Mouse (Mus musculus) stomach, postnatal 0 days (tissue): ENCODE measurements at regions not wholly inside any gene's neighbourhood (a gene's known extent, or its start where the extent isn't known, plus 50 kb on each side); places are given as distances from the start of the nearest gene placed in this dataset.

Experiments used
- ATAC-seq: fragments of 200-750 bp; cut with Nextera tagmentation; 2 replicates; pipeline ENCODE4 v1.8.0; 2017; ENCODE audit not compliant: low FRiP score, low TSS enrichment
- DNase-seq: peaks from one replicate; pipeline ENCODE4 v3.0.0-alpha.2; 2016; ENCODE audit warnings: low spot score
- H3K27ac ChIP-seq: fragments of 300-500 bp; sonication (generic); replicated peaks from 2 replicates; pipeline ENCODE4 v1.5.1; 2014; ENCODE audit warnings: mild to moderate bottlenecking, control low read depth
- H3K27me3 ChIP-seq: fragments of 300-500 bp; sonication (generic); 2 replicates; pipeline ENCODE4 v1.6.1; 2014; ENCODE audit warnings: low read length; ENCODE audit not compliant: control insufficient read depth, insufficient read depth
- H3K36me3 ChIP-seq: fragments of 300-500 bp; sonication (generic); 2 replicates; pipeline ENCODE4 v1.6.1; 2014; ENCODE audit warnings: low read length, mixed read lengths; ENCODE audit not compliant: control insufficient read depth, insufficient read depth
- H3K4me1 ChIP-seq: fragments of 300-500 bp; sonication (generic); replicated peaks from 2 replicates; pipeline ENCODE4 v1.6.1; 2014; ENCODE audit warnings: antibody characterized with exemption; ENCODE audit not compliant: control insufficient read depth, insufficient read depth
- H3K4me2 ChIP-seq: fragments of 300-500 bp; sonication (generic); replicated peaks from 2 replicates; pipeline ENCODE4 v1.6.1; 2014; ENCODE audit warnings: low read depth, mild to moderate bottlenecking, control low read depth, moderate library complexity
- H3K4me3 ChIP-seq: fragments of 300-500 bp; sonication (generic); 2 replicates; pipeline ENCODE4 v1.5.1; 2014; ENCODE audit warnings: low read depth, low read length, control low read depth
- H3K9ac ChIP-seq: fragments of 300-500 bp; sonication (generic); 2 replicates; pipeline ENCODE4 v1.6.1; 2014; ENCODE audit warnings: mild to moderate bottlenecking, low read length, control low read depth, mixed read lengths
- H3K9me3 ChIP-seq: fragments of 300-500 bp; sonication (generic); 2 replicates; pipeline ENCODE4 v1.6.1; 2016; ENCODE audit warnings: low read length; ENCODE audit not compliant: control insufficient read depth
- CTCF ChIP-seq: IDR thresholded peaks from 2 replicates; pipeline ENCODE4 v1.5.1; 2016; ENCODE audit warnings: antibody characterized with exemption, low read depth, mild to moderate bottlenecking, moderate library complexity
- EP300 ChIP-seq: optimal IDR thresholded peaks from 2 replicates; pipeline ENCODE3; 2016; ENCODE audit warnings: antibody characterized with exemption
- WGBS: fragments of 180-500 bp; shearing (Covaris S2); extraction: QIAGEN DNeasy Blood & Tissue Kit; methylation state at CpG from one replicate; pipeline ENCODE4 v1.1.7; 2014; 5-methylcytosine and 5-hydroxymethylcytosine counted together

DNA sequence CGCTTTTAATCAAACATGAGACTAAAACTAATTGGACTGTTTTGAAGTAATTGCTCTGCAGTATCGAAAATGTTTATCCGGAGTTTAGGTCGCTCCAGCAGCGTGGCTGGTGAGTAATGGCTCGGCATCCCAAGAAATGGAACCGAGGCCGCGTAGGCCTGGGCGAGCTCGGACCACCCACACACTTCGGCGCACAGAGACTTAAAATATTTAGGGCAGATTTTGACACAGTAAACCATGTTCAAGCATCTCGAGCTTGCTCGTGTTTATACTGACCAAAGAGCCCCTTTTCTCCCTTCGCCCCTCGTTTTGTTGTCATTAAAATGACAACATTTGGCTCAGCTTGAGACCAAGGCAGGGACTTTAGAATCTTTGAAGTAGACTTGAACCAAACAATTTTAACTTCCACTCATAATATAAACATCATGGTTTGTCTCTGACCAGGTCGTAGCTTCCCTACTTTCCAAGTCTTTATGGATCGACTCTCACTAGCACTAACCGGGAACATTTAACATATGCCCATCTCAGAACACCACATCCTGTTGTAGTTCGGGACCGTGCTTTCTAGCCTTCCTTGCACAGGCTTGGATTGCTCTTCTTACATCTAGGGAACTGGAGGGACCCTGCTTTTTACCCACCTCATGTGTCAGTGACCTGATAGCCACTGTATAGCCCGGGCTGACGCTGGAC lies 223.0 kb upstream of the Map3k1 start:
- Histone ChIP-seq H3K4me3 (no peak overlapping the region), H3K36me3 (no peaks in the 10 kb centered on the region), H3K9me3 (no peaks in the 10 kb centered on the region), H3K4me1 (no peaks in the 10 kb centered on the region), H3K4me2 (0 out of 2 replicates have a peak overlapping the region, but pooled peaks have one; percentile 15), H3K27me3 (no peaks in the 10 kb centered on the region), H3K27ac (peak overlapping the region; percentile 56), H3K9ac (no peak overlapping the region)
- WGBS, result 53% methylated on average over 24 of the region's 24 CpGs
- TF ChIP-seq EP300 (no peak), CTCF (no peak)
- peak; percentile 71; the same call in 1 of the 2 replicates for ATAC-seq
- DNase-seq, result no peak

DNA sequence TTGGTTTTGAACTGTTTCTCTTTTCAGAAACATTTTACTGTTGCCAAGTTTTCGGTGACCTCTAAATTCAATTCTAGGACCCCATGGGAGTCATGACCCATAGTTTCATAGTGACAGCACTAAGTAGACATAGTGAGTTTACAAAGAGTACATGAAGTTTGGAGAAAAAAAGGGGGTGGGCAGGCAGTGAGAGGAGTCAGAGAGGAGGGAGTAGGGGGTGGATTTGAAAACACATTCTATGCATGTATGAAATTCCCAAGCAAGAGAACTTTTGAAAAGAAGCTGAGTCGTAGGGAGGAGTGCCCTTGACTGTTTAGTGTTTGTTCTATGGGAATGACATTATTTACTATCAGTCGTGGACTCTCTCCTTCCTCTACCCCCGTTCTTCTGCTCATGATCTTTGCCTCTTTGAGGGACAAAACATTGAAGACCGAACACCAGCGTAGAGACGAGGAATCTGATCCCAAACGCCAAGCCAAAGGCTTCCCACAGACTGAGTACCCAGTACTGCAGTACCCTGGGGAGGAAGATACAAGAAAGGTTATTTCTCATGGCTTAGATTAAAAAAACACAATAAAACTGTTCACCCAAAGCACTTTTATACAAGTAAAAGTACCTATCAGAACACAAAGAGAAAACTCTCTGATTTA lies 229.1 kb upstream of the Map3k1 start:
- WGBS, result 52% methylated on average over 8 of the region's 8 CpGs
- H3K4me3 ChIP-seq, result no peak overlapping the region
- H3K36me3 ChIP-seq, result no peaks in the 10 kb centered on the region
- TF ChIP-seq CTCF, result no peak
- no peak for TF ChIP-seq EP300
- H3K27ac ChIP-seq, result no peak overlapping the region
- H3K4me1 ChIP-seq, result no peaks in the 10 kb centered on the region
- ATAC-seq, result no peak
- H3K9me3 ChIP-seq, result no peaks in the 10 kb centered on the region
- H3K9ac ChIP-seq, result no peak overlapping the region
- no peak overlapping the region for H3K4me2 ChIP-seq
- DNase-seq, result no peak
- H3K27me3 ChIP-seq, result no peaks in the 10 kb centered on the region

DNA sequence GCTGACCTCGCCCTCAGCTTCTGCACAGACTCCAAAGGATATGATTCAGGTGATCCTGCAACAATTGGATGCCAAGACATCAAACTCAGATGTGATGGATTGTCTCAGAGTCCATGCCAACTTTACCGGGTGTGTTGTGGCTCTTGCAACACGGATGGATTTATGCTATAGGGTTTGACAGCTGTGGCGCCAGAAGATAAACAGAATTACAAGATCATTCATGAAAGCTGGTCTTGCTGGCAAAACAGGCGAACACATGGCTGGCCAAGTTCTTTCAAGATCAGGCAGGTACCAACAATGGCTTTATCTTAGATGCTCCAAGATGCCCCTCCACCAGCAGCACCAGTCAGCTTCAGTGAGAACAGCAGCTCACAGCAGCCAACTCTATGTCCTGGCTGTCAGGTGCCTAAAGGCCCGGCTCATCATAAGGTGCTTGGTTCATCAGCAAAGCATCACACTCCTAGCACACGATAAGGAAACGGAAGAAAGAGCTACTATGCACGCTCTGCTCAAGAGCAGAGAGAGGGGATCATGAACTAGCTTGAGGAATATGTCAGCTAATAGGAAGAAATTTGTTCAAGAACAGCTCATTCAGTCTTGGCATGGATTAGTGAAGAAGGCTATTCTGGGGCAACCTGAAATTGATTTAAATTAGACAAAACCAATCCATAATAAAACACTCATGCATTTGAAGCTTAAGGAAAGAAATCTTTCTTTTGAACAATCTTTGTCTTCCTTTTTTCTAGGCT lies 229.9 kb upstream of the Map3k1 start:
- Histone ChIP-seq H3K27ac (no peak overlapping the region), H3K27me3 (no peaks in the 10 kb centered on the region), H3K9ac (no peak overlapping the region), H3K4me3 (no peak overlapping the region), H3K9me3 (no peaks in the 10 kb centered on the region), H3K4me2 (no peak overlapping the region), H3K4me1 (no peaks in the 10 kb centered on the region), H3K36me3 (no peaks in the 10 kb centered on the region)
- ATAC-seq (no peak; the same call in 1 of the 2 replicates), DNase-seq (peak; percentile 9)
- 73% methylated on average over 9 of the region's 9 CpGs for WGBS
- TF ChIP-seq CTCF (no peak), EP300 (peak; percentile 77)

DNA sequence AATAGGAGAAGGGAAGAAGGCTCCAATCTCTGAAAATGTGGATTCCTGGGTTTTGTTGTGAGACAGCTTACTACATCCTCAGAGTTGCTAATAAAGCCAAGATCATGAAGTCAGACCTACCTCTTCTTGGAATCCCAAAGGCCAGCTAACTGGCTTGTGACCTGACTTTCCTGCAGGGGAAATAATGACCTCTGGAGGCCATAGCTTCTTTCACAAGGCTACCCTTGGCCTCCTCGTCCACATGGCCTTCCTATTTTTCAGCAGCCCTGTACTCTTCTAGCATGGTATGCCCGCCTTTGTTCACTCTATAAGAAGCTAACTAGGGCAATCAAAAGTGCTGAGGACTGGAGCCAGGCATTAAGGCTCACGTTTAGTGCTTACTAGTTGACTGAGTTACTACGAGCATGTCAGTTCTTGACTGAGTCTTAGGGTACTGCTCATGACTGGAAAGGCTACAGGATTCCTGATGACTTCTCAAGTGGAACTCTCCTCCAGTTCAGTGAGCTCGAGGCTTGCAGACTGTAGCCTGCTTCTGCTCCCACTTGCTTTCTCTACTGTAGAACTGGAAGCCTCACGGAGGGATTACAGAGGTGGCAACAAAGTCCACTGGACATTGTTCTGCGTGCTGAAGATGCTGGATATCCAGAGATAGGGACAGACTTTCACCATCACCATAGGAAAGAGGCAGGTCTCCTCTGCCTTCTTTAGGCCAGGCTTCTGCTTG lies 230.8 kb upstream of the Map3k1 start:
- Histone ChIP-seq H3K4me2 (no peak overlapping the region), H3K4me3 (no peak overlapping the region), H3K9ac (no peak overlapping the region), H3K4me1 (no peaks in the 10 kb centered on the region), H3K36me3 (no peaks in the 10 kb centered on the region), H3K27ac (no peak overlapping the region), H3K9me3 (no peaks in the 10 kb centered on the region), H3K27me3 (no peaks in the 10 kb centered on the region)
- ATAC-seq (no peak), DNase-seq (peak; percentile 10)
- WGBS, result 88% methylated on average over 7 of the region's 7 CpGs
- TF ChIP-seq EP300, result no peak

DNA sequence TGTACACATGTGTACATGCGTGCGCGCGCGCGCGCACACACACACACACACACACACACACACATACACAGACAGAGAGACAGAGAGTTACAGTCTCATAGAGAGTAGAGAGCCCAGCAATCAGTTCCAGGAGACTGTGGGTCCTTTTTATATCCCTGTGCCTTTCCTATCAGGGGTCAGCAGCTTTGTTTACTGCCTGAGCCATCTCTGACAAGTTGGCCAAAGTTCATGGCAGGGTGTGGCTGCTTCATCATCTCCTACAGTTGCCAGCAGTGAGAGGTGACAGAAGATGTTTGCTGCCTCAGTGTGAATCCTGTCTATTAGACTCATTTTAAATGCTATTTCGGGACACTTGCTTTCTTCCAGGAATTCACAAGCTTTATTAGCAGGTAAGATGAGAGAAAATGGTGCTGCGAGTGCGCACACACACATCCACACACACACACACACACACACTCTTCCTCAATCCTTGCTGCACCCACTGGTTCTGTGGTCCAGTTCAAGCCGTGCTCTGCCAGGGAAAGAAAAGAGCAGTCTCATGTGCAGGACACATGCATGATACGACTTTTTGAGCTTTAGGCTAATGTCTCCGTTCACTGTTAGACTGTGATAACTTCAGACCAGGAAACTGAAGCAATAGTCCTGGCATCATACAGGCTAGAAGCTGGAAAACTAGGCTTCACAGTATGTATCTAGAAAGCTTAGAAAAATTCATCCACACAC lies 234.9 kb upstream of the Map3k1 start:
- H3K9me3 ChIP-seq, result no peaks in the 10 kb centered on the region
- no peak overlapping the region for H3K4me3 ChIP-seq
- H3K4me1 ChIP-seq, result no peaks in the 10 kb centered on the region
- H3K27ac ChIP-seq, result no peak overlapping the region
- H3K9ac ChIP-seq, result no peak overlapping the region
- ATAC-seq (no peak), DNase-seq (no peak)
- TF ChIP-seq EP300 (no peak), CTCF (no peak)
- WGBS, result 90% methylated on average over 13 of the region's 13 CpGs
- H3K36me3 ChIP-seq, result no peaks in the 10 kb centered on the region
- no peak overlapping the region for H3K4me2 ChIP-seq
- no peaks in the 10 kb centered on the region for H3K27me3 ChIP-seq
